Mouse (Mus musculus) heart, postnatal 25 days (tissue): ENCODE results near the gene Pank3. TPM values are rescaled to one million over a fixed set of nuclear protein-coding genes. Genes with fewer than 3 reads are reported as not detected.
A peak's percentile ranks its signal among the peaks of the same experiment; 100 is the strongest.
"Not testable (repeated sequence)": the region's sequence is repeated elsewhere in the genome, so short reads cannot be mapped to it uniquely, and the experiment has no call there.

Experiments
- DNase-seq: peaks from one replicate; pipeline ENCODE4 v3.0.0; 2022; ENCODE audit warnings: low spot score
- intact Hi-C: fragments of 180-260 bp; cut with DNase I; formaldehyde crosslinking; loops from one replicate; pipeline ENCODE4 v1.15.1; 2025
- microRNA-seq: library from miRNA; unstranded; fragments of <30 nt; microRNA quantifications from one replicate; pipeline ENCODE4 v1.2.0, GENCODE M21; 2022
- total RNA-seq, 2 experiments: library from RNA; stranded (reverse); gene quantifications; 2 replicates each; pipeline ENCODE4 v1.2.3; 2021

The Pank3 gene
- total RNA-seq, 2 experiments from 2014 or later, result 22.1 to 24.6 TPM

DNA sequence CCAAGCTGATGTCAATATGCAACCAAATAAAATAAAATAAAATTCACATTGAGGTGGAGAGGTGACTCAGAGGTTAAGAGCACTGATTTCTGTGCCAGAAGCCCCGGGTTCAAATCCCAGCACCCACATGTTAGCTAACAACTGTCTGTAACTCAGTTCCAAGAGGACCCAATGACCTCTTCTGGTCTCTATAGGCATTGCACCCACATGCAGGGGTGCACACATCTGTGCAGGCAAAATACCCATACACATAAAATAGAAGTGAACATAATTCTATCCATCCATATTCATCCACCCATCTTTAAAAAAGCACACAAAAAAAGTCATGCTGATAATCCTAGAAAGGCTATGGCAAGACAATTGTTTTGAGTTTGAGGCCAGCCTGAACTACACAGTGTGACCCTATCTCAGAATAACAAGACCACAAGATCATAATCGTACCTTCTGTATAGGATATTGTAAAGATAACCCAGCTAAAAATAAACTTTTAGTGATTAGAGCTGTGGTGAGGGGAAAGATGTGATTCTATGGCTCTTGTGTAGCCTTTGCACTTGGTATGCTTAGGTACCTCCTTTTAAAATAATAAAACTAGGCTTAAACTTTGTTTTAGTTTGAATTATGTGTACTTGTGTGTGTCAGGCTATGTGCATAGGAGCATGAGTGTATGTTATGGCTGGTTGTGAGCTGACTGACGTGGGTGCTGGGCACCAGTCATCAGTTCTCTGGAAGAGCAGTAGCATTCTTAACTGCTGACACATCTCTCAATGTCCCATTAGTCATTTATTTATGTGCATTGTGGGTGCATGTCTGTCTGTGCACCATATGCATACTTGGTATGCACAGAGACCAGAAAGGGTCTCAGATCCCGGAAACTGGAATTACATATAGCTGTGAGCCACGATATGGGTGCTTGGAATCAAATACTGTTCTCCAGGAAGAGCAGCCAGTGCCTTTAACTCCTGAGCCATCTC lies 68.2 kb downstream of the Pank3 start:
- intact Hi-C loops, result no loop called here
- no peak for DNase-seq

DNA sequence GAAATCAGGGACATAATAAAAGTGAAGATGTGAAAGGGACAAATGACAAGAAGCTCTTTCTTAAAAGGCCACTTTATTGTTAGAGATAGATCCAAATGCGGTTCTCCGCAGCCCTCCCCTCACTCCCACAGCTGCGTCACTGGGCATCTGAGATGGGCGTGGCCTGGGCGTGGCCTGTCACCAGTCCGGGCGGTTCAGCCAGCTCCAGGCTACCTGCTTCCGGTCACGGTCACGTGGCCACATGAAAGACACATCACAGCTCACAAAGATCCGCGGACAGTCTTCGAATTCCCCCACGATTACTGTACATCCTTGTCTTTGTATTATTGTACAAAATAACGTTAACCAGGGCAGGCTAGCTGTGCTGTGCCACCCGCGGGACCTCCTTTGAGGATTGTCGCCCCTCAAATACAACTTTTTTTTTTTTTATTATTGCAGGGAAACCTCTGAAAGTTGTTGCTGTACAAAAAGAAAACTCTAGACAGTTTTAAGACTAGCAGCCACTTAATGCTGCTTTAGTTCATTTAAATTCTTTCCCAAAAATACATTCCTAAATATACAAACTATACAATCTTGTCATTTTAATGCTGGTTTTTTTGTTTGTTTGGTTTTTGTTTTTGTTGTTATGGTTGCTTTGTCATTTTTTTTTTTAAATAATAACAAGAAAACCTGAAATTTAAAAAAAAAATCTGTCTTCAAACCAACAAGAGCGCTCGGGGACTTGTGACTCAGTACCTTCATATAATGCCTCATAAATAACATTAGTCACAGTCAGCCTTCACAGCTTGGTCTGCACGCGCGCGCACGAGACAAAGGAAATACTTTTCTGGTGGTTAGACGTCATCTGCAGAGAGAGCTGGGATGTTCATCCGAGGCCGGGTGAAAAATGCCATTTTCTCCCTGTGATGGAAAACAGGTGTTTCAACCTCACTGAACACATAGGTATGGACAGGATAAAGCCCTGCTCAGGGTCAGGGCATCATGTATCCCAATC lies 69.4 kb downstream of the Pank3 start:
- intact Hi-C loops, result no loop called here
- peak; percentile 81 for DNase-seq

DNA sequence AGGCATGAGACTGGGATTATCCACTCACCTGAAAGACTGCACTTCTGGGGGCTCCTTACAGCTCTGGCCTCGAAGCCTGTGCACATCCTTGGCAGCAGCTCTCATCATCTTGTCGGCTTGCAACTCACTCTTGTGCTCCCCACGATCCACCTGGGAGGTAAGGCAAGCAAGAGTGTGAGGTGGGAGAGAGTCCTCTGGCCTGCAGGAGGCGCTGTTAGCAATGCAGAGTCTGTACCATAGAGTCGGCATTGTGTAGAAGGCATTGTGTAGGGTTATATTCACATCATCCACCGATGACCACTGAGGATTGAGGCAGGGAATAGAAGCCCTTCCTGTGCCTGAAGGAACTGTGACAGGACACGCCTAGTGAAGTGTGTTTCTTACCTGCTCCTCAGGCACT lies 71.0 kb downstream of the Pank3 start:
- intact Hi-C loops, result loop anchor here (5.0 kb wide), 1 partner anchor 162 kb away; no protein-coding TSS in a partner anchor
- DNase-seq, result no peak

DNA sequence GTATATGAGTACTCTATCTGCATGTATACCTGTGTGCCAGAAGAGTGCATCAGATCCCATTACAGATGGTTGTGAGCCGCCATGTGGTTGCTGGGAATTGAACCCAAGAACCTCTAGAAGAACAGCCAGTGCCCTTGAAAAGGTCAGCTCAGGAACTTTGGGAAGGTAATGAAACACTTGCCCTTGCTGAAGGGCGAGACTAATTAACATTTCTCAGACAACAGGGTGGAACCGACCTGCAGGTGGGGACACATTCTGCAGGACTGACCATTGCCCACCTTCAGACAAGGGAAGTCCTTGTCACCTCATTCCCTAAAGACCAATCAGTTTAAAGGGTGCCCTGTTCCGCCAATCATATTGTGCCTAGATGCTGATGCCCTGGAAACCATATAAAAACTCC lies 71.5 kb downstream of the Pank3 start:
- not testable (repeated sequence) for DNase-seq
- intact Hi-C loops, result loop anchor here (5.0 kb wide), 1 partner anchor 161 kb away; no protein-coding TSS in a partner anchor

Small RNAs within 50 kb of the gene (microRNA-seq; reads per million reads assigned to microRNA genes)
- gene Mir103-1, result 3.9 reads per million, percentile 8 among the genes with 10 or more reads in this experiment

Other genes starting within 250 kb of the Pank3 start
- not detected for gene Fbll1, start 29.4 kb downstream of the Pank3 start, total RNA-seq
- 10 to 100 TPM; 36.8 to 38.4 TPM for gene Rars, start 65.0 kb downstream of the Pank3 start, total RNA-seq
- gene Wwc1, start 211.0 kb downstream of the Pank3 start, total RNA-seq, result 1 to 10 TPM; 1.3 to 1.5 TPM